Mouse (Mus musculus) MEL (cell line): ENCODE results near the gene Casc4. TPM values are rescaled to one million over a fixed set of nuclear protein-coding genes. Genes with fewer than 3 reads are reported as not detected.

Experiments
- DNase-seq: peaks from one replicate; pipeline ENCODE4 v3.0.0; 2011; ENCODE audit warnings: low read depth, low spot score
- H3K27ac ChIP-seq: 2 replicates; pipeline ENCODE4 v1.5.1; 2012; ENCODE audit warnings: low read depth, mild to moderate bottlenecking, control low read depth, low read length, moderate library complexity; ENCODE audit not compliant: control insufficient read depth
- H3K27me3 ChIP-seq, 2 experiments: fragments of 150-350 bp in 1 of 2; sonication (generic) in 1 of 2; 2 replicates each; pipeline ENCODE4 v1.6.1; 2012; ENCODE audit warnings: low read length in 2 of 2, mild to moderate bottlenecking in 2 of 2, improper control_type of control experiment in 1 of 2, moderate library complexity in 1 of 2; ENCODE audit not compliant: insufficient read depth in 2 of 2, control insufficient read depth in 1 of 2
- H3K36me3 ChIP-seq, 2 experiments: 2 replicates each; pipeline ENCODE4 v1.6.1; 2012 to 2014; ENCODE audit warnings: low read length in 2 of 2, improper control_type of control experiment in 1 of 2, inconsistent platforms in 1 of 2, mild to moderate bottlenecking in 1 of 2; ENCODE audit not compliant: insufficient read depth in 2 of 2, control insufficient read depth in 1 of 2
- H3K4me1 ChIP-seq, 2 experiments: fragments of 150-350 bp in 1 of 2; sonication (generic) in 1 of 2; 2 replicates each; pipeline ENCODE4 v1.6.1; 2012; ENCODE audit warnings: low read length in 2 of 2, improper control_type of control experiment in 1 of 2, mild to moderate bottlenecking in 1 of 2; ENCODE audit not compliant: insufficient read depth in 2 of 2, control insufficient read depth in 1 of 2
- H3K4me3 ChIP-seq, 2 experiments: fragments of 150-350 bp in 1 of 2; sonication (generic) in 1 of 2; 2 replicates each; pipeline ENCODE4 v1.5.1; 2012; ENCODE audit warnings: low read depth in 2 of 2, low read length in 2 of 2, mild to moderate bottlenecking in 2 of 2, moderate library complexity in 2 of 2, control low read depth in 1 of 2, improper control_type of control experiment in 1 of 2; ENCODE audit not compliant: control insufficient read depth in 1 of 2, insufficient read depth in 1 of 2
- H3K79me2 ChIP-seq: 2 replicates; pipeline ENCODE4 v1.6.1; 2012; ENCODE audit warnings: mild to moderate bottlenecking, low read length, moderate library complexity; ENCODE audit not compliant: control insufficient read depth, poor library complexity, insufficient read depth
- H3K9ac ChIP-seq: 2 replicates; pipeline ENCODE4 v1.6.1; 2012; ENCODE audit warnings: low read depth, mild to moderate bottlenecking, control low read depth, low read length, moderate library complexity; ENCODE audit not compliant: control insufficient read depth, poor library complexity, severe bottlenecking
- H3K9me3 ChIP-seq: fragments of 150-350 bp; sonication (generic); replicated peaks from 2 replicates; pipeline ENCODE4 v1.6.1; 2012; ENCODE audit warnings: mild to moderate bottlenecking, low read length, improper control_type of control experiment, moderate library complexity; ENCODE audit not compliant: insufficient read depth
- CTCF ChIP-seq, 3 experiments: IDR thresholded peaks in 2 of 3; conservative IDR thresholded peaks in 1 of 3; 2 replicates each; pipeline ENCODE4 v1.5.1; 2011 to 2012; ENCODE audit warnings: low read length in 3 of 3, low read depth in 2 of 3, mild to moderate bottlenecking in 2 of 3, improper control_type of control experiment in 1 of 3, inconsistent platforms in 1 of 3, mixed read lengths in 1 of 3, moderate library complexity in 1 of 3; ENCODE audit not compliant: control insufficient read depth in 1 of 3, insufficient read depth in 1 of 3, poor library complexity in 1 of 3, severe bottlenecking in 1 of 3
- GATA1 ChIP-seq: IDR thresholded peaks from 2 replicates; pipeline ENCODE4 v1.6.1; 2011; ENCODE audit warnings: low read depth, low read length, improper control_type of control experiment
- KAT2A ChIP-seq: conservative IDR thresholded peaks from 2 replicates; pipeline ENCODE4 v1.6.1; 2012; ENCODE audit warnings: low read depth, low read length, improper control_type of control experiment, inconsistent platforms
- MAFK ChIP-seq: IDR thresholded peaks from 2 replicates; pipeline ENCODE4 v1.6.1; 2011; ENCODE audit warnings: low read depth, mild to moderate bottlenecking, low read length, improper control_type of control experiment, borderline replicate concordance
- NRF1 ChIP-seq: IDR thresholded peaks from 2 replicates; pipeline ENCODE4 v1.6.1; 2014; ENCODE audit warnings: low read depth, mild to moderate bottlenecking, inconsistent platforms, low read length, improper control_type of control experiment, moderate library complexity; ENCODE audit not compliant: poor library complexity, insufficient read depth, severe bottlenecking
- POLR2A ChIP-seq, 2 experiments: IDR thresholded peaks; 2 replicates each; pipeline ENCODE4 v1.6.1; 2011 to 2012; ENCODE audit warnings: low read length in 2 of 2, mild to moderate bottlenecking in 2 of 2, control low read depth in 1 of 2, improper control_type of control experiment in 1 of 2, low read depth in 1 of 2, moderate library complexity in 1 of 2; ENCODE audit not compliant: control insufficient read depth in 1 of 2, insufficient read depth in 1 of 2, poor library complexity in 1 of 2
- POLR2AphosphoS5 ChIP-seq: IDR thresholded peaks from 2 replicates; pipeline ENCODE4 v1.6.1; 2012; ENCODE audit warnings: low read depth, borderline replicate concordance, mild to moderate bottlenecking, inconsistent platforms, low read length, moderate library complexity, mixed read lengths
- RAD21 ChIP-seq: IDR thresholded peaks from 2 replicates; pipeline ENCODE4 v1.6.1; 2011; ENCODE audit warnings: mild to moderate bottlenecking, low read depth, low read length, improper control_type of control experiment
- SMC3 ChIP-seq: IDR thresholded peaks from 2 replicates; pipeline ENCODE4 v1.6.1; 2011; ENCODE audit warnings: low read depth, low read length, improper control_type of control experiment
- UBTF ChIP-seq: IDR thresholded peaks from 2 replicates; pipeline ENCODE4 v1.6.1; 2012; ENCODE audit warnings: low read depth, mild to moderate bottlenecking, inconsistent platforms, low read length, improper control_type of control experiment, moderate library complexity, borderline replicate concordance; ENCODE audit not compliant: insufficient read depth
- USF1 ChIP-seq: IDR thresholded peaks from 2 replicates; pipeline ENCODE4 v1.6.1; 2014; ENCODE audit warnings: low read depth, mild to moderate bottlenecking, inconsistent platforms, low read length, improper control_type of control experiment, moderate library complexity
- ZC3H11A ChIP-seq: IDR thresholded peaks from 2 replicates; pipeline ENCODE4 v1.6.1; 2012; ENCODE audit warnings: low read depth, mild to moderate bottlenecking, inconsistent platforms, low read length, improper control_type of control experiment
- polyA plus RNA-seq, 2 experiments: library from polyadenylated mRNA; stranded (reverse) in 1 of 2; unstranded in 1 of 2; fragments of >175 nt in 1 of 2; fragments of >200 nt in 1 of 2; gene quantifications; 2 replicates each; pipeline versions ENCODE4 v1.2.1 to v1.2.4; 2012; ENCODE audit warnings: low replicate concordance in 2 of 2, low read depth in 1 of 2; ENCODE audit not compliant: insufficient read length in 2 of 2, insufficient read depth in 1 of 2, missing spikeins in 1 of 2
- total RNA-seq: library from RNA; depleted of rRNA; stranded (reverse); fragments of 300-350 nt; gene quantifications from 2 replicates; pipeline ENCODE4 v1.2.3, GENCODE M21; 2012

Gene Casc4
- total and polyA plus RNA-seq, 3 experiments, result 26.0 to 124 (median 30.1) TPM

- Histone ChIP-seq H3K79me2 (peaks cover 1% of the 10 kb centered on the region; the same call in 1 of the 2 replicates), H3K27ac (no peak overlapping the region), H3K4me1 (peaks cover 0 to 2% of the 10 kb centered on the region in 2 experiments; a peak in 2 of 4 replicates), H3K9ac (no peak overlapping the region), H3K4me3 (no peak overlapping the region), H3K27me3 (no peaks in the 10 kb centered on the region), H3K9me3 (no peaks in the 10 kb centered on the region), H3K36me3 (peaks cover 0 to 6% of the 10 kb centered on the region in 2 experiments; a peak in 3 of 4 replicates)
- no peak for DNase-seq
- TF ChIP-seq MAFK (no peak), POLR2A (IDR thresholded peaks at IDR 0.05; ENCODE audit: control insufficient read depth in 1 of 2, insufficient read depth in 1 of 2, low read depth in 1 of 2, low read length in 2 of 2, poor library complexity in 1 of 2) (no peak), UBTF (no peak), NRF1 (no peak), CTCF (IDR thresholded peaks at IDR 0.05 in 2 of 3, conservative IDR thresholded peaks at IDR 0.05 in 1 of 3; ENCODE audit: control insufficient read depth in 1 of 3, insufficient read depth in 1 of 3, low read depth in 2 of 3, low read length in 3 of 3, poor library complexity in 1 of 3, severe bottlenecking in 1 of 3) (no peak), KAT2A (no peak)
These were observed 30.1 kb downstream of the Casc4 start for GRCm38 (mm10) chr2:121896825-121897224.

DNA sequence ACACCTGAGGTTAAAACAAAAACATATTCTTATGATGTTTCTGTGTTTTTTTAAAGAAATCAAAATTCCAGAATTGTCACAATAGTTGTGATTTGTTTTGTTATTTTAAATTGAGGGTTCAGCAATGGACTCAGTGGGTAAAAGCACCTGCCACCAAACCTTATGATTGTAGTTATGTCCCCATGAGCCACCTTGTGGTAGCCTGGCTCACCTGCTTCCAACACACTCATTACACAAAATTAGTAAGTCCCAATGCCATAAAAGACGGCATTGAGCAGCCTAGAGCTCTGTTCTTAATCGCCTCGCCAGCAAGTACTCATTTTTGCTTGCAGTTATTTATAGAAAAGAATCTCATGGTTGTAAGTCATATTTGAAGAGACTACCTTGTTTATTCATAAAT is 43.2 kb downstream of the Casc4 start:
- no peaks in the 10 kb centered on the region for H3K9me3 ChIP-seq
- TF ChIP-seq CTCF (IDR thresholded peaks at IDR 0.05 in 2 of 3, conservative IDR thresholded peaks at IDR 0.05 in 1 of 3; ENCODE audit: control insufficient read depth in 1 of 3, insufficient read depth in 1 of 3, low read depth in 2 of 3, low read length in 3 of 3, poor library complexity in 1 of 3, severe bottlenecking in 1 of 3) (peak in 2 of 3 experiments; percentile 5 to 22; a peak in 2 of 6 replicates), GATA1 (no peak), RAD21 (peak; percentile 2), USF1 (no peak), SMC3 (peak; percentile 21; the same call in 1 of the 2 replicates), ZC3H11A (no peak)
- no peaks in the 10 kb centered on the region for H3K79me2 ChIP-seq
- no peak overlapping the region for H3K4me3 ChIP-seq
- no peaks in the 10 kb centered on the region for H3K4me1 ChIP-seq
- H3K9ac ChIP-seq, result no peak overlapping the region
- H3K27ac ChIP-seq, result no peak overlapping the region
- H3K36me3 ChIP-seq, result peaks cover 0 to 9% of the 10 kb centered on the region in 2 experiments; a peak in 2 of 4 replicates
- no peak for DNase-seq
- H3K27me3 ChIP-seq, result no peaks in the 10 kb centered on the region

GRCm38 (mm10) chr2:121916047-121916970 is 49.5 kb downstream of the Casc4 start:
- H3K36me3 ChIP-seq, result peaks cover 2% of the 10 kb centered on the region in 2 experiments; a peak in 1 of 4 replicates
- no peak overlapping the region for H3K4me3 ChIP-seq
- no peak overlapping the region for H3K27ac ChIP-seq
- H3K9me3 ChIP-seq, result no peaks in the 10 kb centered on the region
- DNase-seq, result no peak
- no peak overlapping the region for H3K9ac ChIP-seq
- no peaks in the 10 kb centered on the region for H3K79me2 ChIP-seq
- H3K4me1 ChIP-seq, result no peaks in the 10 kb centered on the region; a peak in 1 of 4 replicates
- TF ChIP-seq RAD21, result no peak
- TF ChIP-seq SMC3, result no peak
- TF ChIP-seq POLR2AphosphoS5, result no peak
- no peak for TF ChIP-seq CTCF (IDR thresholded peaks at IDR 0.05 in 2 of 3, conservative IDR thresholded peaks at IDR 0.05 in 1 of 3; ENCODE audit: control insufficient read depth in 1 of 3, insufficient read depth in 1 of 3, low read depth in 2 of 3, low read length in 3 of 3, poor library complexity in 1 of 3, severe bottlenecking in 1 of 3)
- no peaks in the 10 kb centered on the region for H3K27me3 ChIP-seq
